Mouse (Mus musculus) frontal cortex, postnatal 36 days (tissue): ENCODE data around the gene Retsat.

ENCODE experiments used
- DNase-seq, 2 experiments: peaks; one replicate each; pipeline ENCODE4 v3.0.0; 2022; ENCODE audit warnings: low spot score in 2 of 2

Gene Retsat

DNA sequence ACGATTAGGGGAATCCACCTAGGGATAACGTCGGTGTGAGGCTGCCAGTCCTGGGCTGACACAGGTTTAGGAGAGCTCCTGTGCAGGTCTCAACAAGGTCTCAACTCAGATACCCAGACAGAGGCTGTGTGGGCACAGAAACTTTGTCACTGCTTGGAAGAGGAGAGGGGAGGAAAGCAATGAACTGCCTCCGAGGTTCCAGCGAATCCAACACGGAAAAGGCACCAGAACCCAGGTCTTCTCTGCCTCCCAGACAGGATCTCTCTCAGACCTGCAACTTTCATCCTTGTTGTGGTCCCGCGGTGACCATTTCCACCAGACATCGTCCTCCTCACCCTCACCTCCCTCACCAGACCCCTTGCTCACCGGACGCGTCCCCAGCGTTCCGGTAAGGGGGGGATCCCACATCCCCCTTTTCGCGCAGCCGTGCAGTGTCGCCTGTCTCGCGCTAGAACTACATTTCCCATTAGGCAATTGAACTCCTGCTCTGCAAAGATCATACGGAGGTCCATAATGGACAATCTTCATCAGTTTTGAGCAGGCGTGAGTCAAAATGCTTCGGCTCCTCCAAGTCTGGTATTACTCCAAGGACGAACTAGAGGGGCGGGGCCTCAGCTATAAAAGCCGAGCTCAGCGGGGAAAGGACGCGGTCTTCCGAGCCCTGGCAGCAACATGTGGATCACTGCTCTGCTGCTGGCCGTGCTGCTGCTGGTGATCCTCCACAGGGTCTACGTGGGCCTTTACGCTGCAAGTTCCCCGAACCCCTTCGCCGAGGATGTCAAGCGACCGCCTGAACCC is at the start of gene Retsat, which contains the start of gene Elmod3:
Retsat (plus strand) TSS at position 520 of the 798 bp plus-strand sequence.
Elmod3 (minus strand) TSS at position 458 of the 798 bp plus-strand sequence.
- peak; percentile 85 to 93 for DNase-seq

DNA sequence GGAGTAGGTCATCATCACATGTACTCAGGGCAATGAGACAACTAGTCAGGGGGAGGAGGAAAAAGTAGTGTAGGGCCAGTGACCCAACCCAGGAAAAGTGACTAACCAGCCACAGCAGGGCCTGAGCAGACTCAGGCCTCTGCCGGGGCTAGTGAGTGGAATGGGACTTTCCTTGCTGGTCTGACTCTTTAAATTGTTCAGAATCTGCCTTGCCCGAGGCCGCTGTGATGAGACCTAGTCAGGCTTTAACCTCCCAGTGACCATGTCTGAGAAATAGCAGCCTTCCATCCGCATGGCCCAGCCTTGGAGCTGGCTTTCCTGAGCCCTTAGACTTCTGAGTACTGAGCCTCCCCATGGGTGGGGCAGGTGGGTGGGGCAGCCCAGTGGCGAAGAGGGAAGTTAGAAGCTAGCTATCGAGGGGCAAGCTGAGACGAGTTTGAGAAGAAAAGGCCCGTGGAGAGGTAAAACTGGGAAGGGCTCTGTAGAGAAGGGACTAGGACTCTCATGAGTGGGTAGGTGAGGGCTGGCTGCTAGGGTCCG is 49.2 kb upstream of the Retsat start:
- DNase-seq, result no peak

DNA sequence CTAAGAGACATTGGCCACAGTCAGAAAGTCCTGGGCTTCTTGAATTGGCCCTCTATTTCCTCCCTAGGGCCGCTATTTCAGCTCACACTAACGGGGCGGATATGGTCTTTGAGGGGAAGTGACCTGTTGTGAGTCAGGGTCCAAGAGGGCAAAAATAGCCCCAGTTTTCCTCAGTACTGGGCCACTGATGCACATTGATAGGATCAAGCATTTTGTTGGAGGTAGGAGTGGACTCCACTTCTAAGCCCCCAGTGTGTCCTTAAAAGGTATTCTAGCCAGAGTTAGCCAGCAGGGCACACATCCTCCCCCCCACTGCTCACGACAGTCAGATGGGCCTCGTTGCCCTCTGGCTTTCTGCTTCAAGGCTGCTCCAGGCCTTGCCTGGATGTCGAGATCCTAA is 48.2 kb upstream of the Retsat start:
- no peak for DNase-seq

DNA sequence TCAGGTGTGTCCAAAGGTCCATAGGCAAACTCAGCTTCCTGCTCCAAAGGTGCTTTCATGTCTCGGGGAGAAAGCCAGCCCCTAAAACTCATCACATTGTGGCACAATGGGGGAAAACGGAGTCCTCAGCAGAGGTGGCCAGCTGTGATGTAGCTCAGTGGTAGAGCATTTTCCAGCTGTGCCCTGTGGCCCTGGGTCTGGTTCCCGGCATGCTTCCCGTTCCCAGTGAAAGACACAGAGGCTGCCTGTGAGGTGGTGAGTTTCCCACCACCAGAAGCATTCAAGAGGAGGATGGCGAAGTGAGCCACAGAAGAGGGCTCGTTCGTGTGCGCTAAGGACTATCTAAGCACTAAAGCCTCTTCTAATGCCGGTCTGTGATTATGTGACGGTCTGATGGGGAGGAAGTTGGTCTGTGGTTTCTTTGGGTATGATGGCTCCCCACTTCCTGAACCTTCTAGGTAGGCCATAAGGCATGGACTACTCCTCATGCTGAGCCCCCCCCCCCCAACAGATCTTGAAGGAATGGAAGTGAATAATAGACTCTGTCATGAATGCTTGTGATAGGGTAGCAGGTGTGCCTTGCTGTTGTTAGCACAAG is 47.7 kb upstream of the Retsat start:
- no peak for DNase-seq

DNA sequence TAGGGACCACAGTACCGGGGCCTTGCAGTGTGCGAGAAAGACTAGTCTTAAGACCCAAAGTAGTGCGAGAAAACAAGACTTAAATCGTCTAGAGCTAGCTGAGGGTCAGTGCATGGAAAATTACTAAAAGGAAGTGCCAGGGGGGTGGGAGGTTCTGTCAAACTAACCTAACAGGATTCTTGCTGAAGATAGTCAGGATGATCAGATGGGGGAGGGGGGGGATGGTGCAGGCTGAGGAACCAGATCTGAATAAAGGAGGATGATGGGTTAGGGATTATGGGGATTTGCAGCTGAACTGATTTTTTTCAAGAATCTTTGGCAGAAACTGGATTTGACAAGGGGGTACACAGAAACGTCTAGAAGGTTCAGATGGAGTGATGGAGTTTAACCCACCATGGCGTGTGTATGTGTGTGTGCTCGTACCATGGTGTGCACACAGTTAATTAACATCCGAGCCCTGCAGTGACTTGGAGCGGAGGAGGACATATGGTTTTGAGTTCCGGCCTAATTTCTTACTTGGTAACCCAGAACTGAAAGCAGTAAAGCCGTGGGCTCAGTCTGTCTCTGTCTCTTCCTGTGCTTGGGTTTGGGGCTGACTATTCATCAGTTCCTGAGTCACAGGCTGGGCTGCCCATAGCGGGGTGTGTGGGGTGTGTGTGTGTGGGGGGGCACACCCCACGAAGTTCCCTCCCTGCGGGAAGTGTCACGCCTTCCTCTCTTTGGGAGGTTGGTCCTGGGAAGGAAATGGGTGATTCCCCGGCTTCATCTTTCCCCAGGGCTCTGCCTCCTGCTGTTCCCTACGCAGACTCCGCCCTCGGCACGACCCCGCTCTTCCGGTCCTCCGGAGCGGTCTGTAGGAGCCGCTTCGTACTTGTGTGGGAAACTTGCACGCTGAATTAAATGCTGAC is 45.9 kb upstream of the Retsat start:
- DNase-seq, result peak; percentile 49 to 61

DNA sequence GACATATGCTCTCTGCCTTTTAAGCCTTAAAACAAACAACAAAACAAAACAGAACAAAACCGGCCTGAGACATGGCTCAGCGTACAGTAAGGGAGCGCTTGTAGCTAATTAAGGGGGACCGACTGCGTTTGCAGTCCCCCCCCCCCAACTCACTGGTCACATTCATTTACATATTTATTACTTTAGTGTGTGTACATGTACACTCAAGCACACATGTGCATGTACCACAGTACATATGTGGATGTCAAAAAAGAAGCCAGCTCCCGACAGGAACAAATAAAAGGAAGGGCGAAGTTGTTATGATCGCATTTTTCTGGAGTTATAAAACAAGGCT is 45.2 kb upstream of the Retsat start:
- no peak for DNase-seq

DNA sequence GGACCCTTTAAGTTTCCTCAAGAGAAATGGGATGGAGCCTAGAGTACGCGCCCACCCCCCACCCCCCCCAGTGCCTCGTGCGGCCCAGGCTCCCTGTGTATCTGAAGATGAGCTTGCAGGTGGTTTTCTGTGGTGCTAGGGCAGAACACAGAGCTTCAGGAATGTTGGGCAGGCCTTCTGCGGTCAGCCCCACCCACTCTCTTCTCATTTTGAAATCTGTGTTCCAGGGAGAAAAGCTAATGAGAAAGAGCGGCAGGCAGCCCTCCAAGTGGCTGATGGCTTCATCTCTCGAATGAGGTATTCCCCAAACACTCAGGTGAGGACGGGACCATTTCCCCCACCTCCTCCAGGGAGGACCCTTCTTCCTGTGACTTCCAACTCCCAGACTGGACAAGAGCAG is 37.5 kb upstream of the Retsat start:
- DNase-seq, result no peak

DNA sequence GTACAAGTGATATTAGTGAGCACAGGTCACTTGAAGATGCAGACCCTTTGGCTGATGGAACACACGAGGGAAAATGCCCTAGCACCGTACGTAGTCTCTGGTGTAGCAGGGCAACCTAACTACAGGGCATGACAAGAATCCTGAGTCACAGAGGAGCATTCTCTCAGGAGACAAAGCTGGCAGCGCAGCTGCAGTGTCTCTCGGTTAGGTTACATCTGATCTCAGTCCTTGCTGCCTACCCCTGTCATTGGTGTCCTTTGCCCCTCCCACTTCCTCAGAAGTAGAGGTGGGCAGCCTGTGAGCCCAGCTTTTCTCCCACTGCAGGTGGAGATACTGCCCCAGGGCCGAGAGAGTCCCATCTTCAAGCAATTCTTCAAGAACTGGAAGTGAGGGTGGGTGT is 35.8 kb upstream of the Retsat start:
- DNase-seq, result no peak

DNA sequence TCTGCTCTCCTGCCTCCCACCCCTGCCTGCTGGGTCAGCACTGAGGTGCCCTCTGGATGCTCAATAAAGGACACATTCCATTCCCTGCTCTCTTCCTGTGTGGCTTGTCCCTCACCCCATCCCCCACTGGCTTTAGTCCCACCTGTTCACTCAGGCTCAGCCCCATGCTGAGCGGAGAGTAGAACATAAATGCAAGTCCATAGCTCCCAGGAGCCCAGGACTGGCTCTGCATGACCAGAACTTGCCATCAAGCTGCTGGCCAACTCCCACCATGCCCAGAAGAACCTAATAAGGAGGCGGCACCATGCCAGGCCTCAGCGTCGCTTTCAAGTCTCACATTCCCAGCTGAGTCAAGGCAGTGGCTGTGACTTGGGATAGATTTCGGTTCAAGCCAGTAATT is 35.4 kb upstream of the Retsat start:
- DNase-seq, result no peak

DNA sequence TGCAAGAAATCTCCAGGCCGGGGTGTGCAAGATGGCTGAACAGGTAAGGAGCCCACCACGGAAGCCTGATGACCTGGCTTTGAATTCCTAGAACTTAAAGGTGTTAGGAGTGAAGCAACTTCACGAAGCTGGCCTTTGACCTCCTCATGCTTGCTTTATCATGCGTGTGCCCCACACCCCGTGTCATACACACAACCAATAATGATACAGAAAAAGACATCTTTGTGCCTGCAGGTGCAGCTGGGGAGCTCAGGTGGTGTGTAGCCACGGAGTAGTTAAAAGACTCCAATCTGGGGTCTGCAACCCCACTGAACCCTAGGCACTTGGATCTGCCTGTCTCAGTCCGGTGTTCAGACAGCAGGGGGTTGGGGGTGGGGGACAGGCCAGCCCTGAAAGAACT is 32.8 kb upstream of the Retsat start:
- DNase-seq, result no peak

DNA sequence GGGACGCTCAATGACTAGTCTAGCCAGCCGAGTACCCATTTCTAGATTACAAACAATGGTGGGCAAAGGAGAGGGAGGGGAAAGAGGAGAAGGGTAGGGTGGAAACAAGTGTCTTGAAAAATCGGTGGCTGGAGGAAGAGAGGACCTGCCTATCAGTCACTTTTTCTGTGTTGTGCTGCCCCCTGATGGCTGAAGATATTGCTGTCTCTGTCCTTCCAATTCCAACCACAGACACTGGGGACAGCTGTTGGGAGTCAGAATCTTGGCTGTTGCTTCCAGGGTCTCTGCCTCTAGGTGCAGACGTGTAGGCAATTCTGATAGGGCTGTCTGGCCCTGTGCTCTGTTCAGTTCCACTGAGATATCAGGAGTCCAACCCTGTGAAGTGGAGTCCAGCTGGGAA is 32.2 kb upstream of the Retsat start:
- peak; percentile 90 to 95 for DNase-seq

DNA sequence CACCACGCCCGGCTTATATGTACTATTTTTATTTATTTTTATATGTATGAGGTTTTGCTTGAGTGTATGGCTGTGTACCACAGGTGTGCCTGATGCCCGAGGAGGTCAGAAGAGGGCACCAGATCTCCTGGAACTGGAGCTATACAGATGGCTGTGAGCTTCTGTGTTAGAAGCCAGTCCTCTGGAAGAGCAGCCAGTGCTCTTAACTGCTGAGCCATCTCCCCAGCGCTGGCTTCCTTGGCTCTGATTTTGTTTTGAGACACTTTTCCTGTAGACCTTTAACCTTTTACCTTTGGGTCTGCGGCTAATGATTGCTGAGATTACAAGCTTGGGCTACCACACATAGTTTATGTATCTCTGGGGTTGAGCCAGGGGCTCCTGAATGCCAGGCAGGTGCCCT is 30.8 kb upstream of the Retsat start:
- no peak for DNase-seq

DNA sequence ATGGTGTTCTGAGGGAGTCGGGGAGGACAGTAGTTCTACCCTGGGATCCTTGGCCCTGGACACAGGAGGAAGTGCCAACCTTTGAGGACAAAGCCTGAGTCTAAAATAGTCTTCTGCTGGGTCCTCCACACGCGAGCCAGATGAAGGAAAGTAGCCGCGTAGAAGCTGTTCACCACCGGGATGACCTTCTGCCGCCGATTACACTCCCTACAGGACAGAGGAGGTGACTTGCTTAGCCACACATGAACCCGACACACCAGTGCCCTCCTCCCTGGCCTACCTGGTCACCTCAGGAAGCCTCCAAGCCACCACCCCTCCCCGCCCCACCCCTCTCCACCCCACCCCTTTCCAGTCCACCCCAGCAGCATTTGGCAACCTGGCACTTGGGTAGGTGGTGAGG is 29.5 kb upstream of the Retsat start:
- DNase-seq, result no peak

DNA sequence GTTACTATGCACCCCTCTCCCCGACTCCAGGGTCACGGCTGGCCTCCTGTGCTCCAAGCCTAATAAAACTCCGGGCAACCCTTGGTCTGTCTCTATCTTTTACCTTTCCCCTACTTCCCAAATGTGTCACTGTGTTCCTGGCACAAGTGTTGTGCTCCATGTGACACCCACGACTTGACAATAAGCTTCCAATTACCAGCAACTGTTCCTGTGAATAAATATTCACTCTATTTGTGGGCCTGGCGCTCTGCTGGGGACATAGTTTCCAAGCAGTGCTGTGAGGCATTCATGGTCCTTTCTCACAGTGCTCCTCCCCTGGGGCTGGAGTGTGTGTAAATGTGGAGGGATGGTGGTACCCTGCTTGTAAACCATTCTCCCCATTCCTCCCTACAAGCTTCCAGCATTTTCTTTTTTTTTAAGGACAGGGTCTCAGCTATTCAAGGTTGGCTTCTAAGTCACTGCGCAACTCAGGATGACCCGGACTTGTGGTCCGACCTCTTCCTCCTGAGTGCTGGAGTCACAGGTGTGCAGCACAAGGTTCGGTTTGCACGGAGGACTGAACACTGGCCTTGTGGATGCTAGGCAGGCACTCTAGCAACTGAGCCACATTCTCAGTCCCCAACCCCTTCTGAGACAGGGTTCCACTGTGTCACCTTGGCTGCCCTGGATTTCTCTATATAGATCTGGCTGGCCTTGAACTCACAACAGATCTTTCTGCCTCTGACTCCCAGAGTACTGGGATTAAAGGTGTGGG is 27.5 kb upstream of the Retsat start:
- no peak for DNase-seq

DNA sequence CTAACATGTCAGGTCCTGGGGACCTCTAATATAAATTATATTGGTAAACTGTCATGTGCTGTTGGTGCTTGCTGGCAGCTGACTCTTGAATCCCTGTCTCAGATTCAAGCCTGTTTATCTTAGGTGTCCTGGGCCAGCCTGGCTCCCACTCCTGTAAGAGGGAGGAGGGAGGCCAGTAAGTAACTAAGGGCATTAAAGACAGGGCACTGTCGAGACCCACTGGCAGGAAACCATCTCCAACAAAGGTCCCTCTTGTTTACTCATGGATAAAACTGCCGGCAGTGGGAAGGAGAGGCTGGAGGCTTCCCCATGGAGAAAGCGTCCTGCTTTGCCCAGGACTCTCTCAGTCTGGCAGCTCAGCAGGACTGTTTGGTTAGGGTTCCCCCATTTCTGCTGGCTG is 26.4 kb upstream of the Retsat start:
- no peak for DNase-seq

DNA sequence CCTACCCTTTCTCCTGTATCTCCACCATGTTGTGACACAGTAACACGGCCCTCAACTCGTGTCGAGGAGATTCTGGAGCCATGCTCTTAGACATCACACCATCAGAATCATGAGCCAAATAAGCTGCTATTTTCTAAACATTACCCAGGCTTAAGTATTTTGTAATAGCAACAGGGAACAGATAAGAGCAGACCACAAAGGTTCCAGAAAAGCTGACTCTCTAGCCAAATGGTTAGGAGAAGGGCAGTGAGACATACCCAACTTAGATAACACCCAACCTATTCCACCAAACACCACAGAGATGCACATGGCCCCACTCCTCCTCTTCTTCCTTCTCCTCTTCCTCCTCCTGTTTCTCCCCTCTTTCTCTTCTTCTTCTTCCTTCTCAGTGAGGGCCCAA is 22.2 kb upstream of the Retsat start:
- no peak for DNase-seq

DNA sequence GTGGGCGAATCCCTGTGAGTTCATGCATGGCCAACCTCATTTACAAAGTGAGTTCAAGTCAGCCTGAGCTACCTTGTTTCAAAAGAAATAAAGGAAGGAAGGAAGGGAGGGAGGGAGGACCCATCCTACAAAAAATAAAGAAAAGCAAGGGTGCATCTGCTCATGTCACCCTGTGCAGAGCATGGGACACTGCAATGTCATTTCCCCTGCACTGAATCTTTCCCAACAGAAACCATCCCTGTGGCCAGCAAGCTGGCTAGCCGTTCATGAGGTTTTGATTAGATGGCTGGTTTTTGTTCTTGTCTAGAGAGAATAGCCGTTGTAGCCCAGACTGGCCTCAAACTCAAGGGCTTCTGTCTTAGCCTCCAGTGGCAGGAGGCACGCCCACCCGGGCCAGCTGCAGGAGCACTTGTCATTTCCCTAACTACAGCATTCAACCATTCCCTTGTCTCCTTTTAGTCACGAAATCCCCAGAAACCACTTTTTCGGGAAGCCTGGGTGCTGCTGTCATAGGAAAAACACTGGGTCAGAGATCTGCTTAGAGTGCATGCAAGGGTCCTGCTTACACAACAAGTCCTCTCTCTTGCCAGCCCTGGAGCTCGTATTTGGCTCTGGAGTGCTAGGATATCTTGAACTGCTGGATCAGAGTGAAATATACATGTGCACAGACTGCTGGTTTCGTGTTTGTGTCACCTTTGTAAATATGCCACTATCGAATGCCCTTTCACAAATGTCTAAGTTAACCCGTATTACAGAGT is 16.5 kb upstream of the Retsat start:
- no peak for DNase-seq

DNA sequence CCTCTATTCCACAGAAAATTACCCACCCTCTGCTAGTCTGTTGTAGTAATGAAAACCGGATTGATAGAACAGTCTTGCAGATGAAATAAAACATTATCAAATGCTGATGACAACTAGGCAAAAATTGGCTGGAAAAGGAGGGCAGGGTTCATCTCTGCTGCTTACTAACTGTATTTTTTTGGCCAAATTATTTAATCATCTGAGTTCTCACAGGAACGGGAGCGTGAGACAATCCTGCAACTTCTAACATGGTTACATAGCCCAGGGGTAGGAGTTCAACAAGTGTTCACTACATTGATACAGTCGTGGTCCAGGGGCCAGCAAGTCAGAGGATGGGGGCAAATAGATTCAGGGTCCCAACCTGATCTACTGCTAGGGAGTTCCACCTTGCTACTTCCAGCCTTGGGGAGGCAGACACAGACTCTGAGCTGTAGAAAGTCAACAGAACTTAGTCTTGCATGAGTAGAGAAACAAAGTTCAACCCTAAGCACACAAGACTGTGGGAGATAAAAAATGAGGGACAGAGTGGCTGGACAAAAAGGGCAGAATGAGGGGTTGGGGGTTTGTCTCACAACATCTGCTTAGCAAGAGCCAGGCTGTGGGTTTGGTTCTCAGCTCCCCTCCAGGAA is 14.9 kb upstream of the Retsat start:
- DNase-seq, result no peak

DNA sequence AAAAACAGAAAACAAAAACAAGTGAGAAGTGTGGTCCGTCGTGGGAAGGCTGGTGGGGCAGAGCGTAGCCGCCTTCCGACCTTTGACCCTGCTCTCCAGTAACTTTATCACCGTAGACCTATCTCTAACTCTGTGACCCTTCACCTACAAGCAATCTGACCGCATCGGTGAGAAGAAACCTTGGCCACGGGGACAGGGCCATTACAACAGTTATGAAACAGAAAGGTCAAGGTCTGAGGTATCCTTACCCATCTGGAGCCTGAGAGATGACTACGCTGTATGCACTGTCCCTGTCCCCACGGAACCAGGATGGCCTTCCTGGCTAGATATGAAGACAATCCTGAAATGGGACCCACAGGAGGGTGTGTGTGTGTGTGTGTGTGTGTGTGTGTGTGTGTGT is 14.1 kb upstream of the Retsat start:
- no peak for DNase-seq

DNA sequence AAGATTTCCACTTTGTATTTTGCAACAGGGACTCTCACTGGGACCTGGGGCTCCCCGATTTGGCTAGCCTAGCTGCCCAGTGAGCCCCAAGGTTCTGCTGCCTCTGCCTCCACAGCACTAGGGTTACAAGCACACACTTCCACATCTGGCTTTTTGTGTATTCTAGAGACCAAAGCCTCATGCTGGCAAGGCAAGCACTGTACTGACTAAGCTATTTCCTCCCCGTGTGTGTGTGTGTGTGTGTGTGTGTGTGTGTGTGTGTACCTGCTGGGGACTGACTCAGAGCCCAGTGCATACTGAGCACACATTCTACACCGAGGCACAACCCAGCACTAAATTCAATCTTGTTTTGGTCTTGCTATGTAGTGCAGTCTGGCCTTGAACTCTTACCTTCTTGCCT is 11.6 kb upstream of the Retsat start:
- no peak for DNase-seq
